Mouse (Mus musculus) C2C12 (cell line): ENCODE data around the gene Il1r2. TPM values are rescaled to one million over a fixed set of nuclear protein-coding genes. Genes with fewer than 3 reads are reported as not detected.

ENCODE experiments used
- H3K27me3 ChIP-seq: one replicate; pipeline ENCODE4 v1.6.1; 2011; ENCODE audit not compliant: control insufficient read depth, insufficient read depth, insufficient read length
- H3K36me3 ChIP-seq: one replicate; pipeline ENCODE4 v1.6.1; 2011; ENCODE audit not compliant: control insufficient read depth, insufficient read depth
- H3K4me3 ChIP-seq: one replicate; pipeline ENCODE4 v1.5.1; 2011; ENCODE audit warnings: mild to moderate bottlenecking, control low read depth; ENCODE audit not compliant: poor library complexity, insufficient read depth, severe bottlenecking
- H3K79me2 ChIP-seq: one replicate; pipeline ENCODE4 v1.6.1; 2011; ENCODE audit not compliant: control insufficient read depth, insufficient read depth
- H3K79me3 ChIP-seq: one replicate; pipeline ENCODE4 v1.6.1; 2011; ENCODE audit warnings: low read depth, control low read depth
- H3ac ChIP-seq: one replicate; pipeline ENCODE3; 2011; ENCODE audit warnings: low read depth; ENCODE audit not compliant: control insufficient read depth, insufficient read length
- CEBPB ChIP-seq: IDR thresholded peaks from one replicate; pipeline ENCODE4 v1.6.1; 2011; ENCODE audit warnings: low read depth, mild to moderate bottlenecking, control low read depth, moderate library complexity
- CTCF ChIP-seq: IDR thresholded peaks from one replicate; pipeline ENCODE4 v1.5.1; 2011; ENCODE audit not compliant: control insufficient read depth, insufficient read depth, insufficient read length
- FOSL1 ChIP-seq: IDR thresholded peaks from one replicate; pipeline ENCODE4 v1.8.0; 2011; ENCODE audit warnings: mild to moderate bottlenecking, low read length; ENCODE audit not compliant: poor library complexity, insufficient read depth, severe bottlenecking
- MAX ChIP-seq: IDR thresholded peaks from one replicate; pipeline ENCODE4 v1.6.1; 2011; ENCODE audit warnings: mild to moderate bottlenecking, control low read depth
- MYOD1 ChIP-seq: IDR thresholded peaks from one replicate; pipeline ENCODE4 v1.6.1; 2011; ENCODE audit warnings: low read depth; ENCODE audit not compliant: control insufficient read depth, insufficient read length
- MYOG ChIP-seq: IDR thresholded peaks from one replicate; pipeline ENCODE4 v1.6.1; 2011; ENCODE audit not compliant: control insufficient read depth, insufficient read length; ENCODE audit errors: extremely low read depth
- USF1 ChIP-seq: IDR thresholded peaks from one replicate; pipeline ENCODE4 v1.6.1; 2011; ENCODE audit warnings: low read depth, mild to moderate bottlenecking, control low read depth, moderate library complexity
- polyA plus RNA-seq: library from polyadenylated mRNA; unstranded; fragments of >200 nt; fragmentation: generic; extraction: Trizol; gene quantifications from one replicate; pipeline ENCODE4 v1.2.1, GENCODE M21; 2012; ENCODE audit warnings: missing spikeins

The Il1r2 gene
- polyA plus RNA-seq, 1 experiment = 0.05 TPM

GRCm38 (mm10) chr1:40106306-40106705 is 32.4 kb downstream of the Il1r2 start:
- no peaks in the 10 kb centered on the region for H3K79me2 ChIP-seq
- H3K4me3 ChIP-seq = no peak overlapping the region
- no peaks in the 10 kb centered on the region for H3K79me3 ChIP-seq
- TF ChIP-seq MYOG = no peak
- no peak for TF ChIP-seq CTCF
- no peak for TF ChIP-seq MAX
- no peak overlapping the region for H3ac ChIP-seq
- no peaks in the 10 kb centered on the region for H3K27me3 ChIP-seq
- H3K36me3 ChIP-seq = no peaks in the 10 kb centered on the region

GRCm38 (mm10) chr1:40106719-40107118 is 32.8 kb downstream of the Il1r2 start:
- TF ChIP-seq CTCF (no peak), MYOG (no peak), CEBPB (no peak), USF1 (no peak), MAX (no peak), FOSL1 (no peak), MYOD1 (no peak)
- H3K27me3 ChIP-seq = no peaks in the 10 kb centered on the region
- no peak overlapping the region for H3ac ChIP-seq
- H3K79me2 ChIP-seq = no peaks in the 10 kb centered on the region
- H3K79me3 ChIP-seq = no peaks in the 10 kb centered on the region
- no peak overlapping the region for H3K4me3 ChIP-seq
- H3K36me3 ChIP-seq = no peaks in the 10 kb centered on the region

GRCm38 (mm10) chr1:40107971-40108749 is 34.3 kb downstream of the Il1r2 start:
- Histone ChIP-seq H3K27me3 (no peaks in the 10 kb centered on the region), H3ac (no peak overlapping the region), H3K4me3 (no peak overlapping the region), H3K36me3 (no peaks in the 10 kb centered on the region), H3K79me2 (no peaks in the 10 kb centered on the region), H3K79me3 (no peaks in the 10 kb centered on the region)
- TF ChIP-seq CEBPB (no peak), FOSL1 (no peak), MYOG (no peak)

GRCm38 (mm10) chr1:40109736-40110135 is 35.9 kb downstream of the Il1r2 start:
- no peaks in the 10 kb centered on the region for H3K79me2 ChIP-seq
- H3K79me3 ChIP-seq = no peaks in the 10 kb centered on the region
- no peak overlapping the region for H3ac ChIP-seq
- TF ChIP-seq CTCF (no peak), MYOG (no peak), MAX (no peak), MYOD1 (no peak), CEBPB (no peak), USF1 (no peak), FOSL1 (no peak)
- H3K27me3 ChIP-seq = no peaks in the 10 kb centered on the region
- no peak overlapping the region for H3K4me3 ChIP-seq
- H3K36me3 ChIP-seq = no peaks in the 10 kb centered on the region

GRCm38 (mm10) chr1:40115271-40115670 is 41.4 kb downstream of the Il1r2 start:
- no peaks in the 10 kb centered on the region for H3K36me3 ChIP-seq
- no peaks in the 10 kb centered on the region for H3K79me3 ChIP-seq
- no peak overlapping the region for H3ac ChIP-seq
- no peaks in the 10 kb centered on the region for H3K79me2 ChIP-seq
- TF ChIP-seq CTCF (peak; percentile 23), USF1 (no peak)
- no peaks in the 10 kb centered on the region for H3K27me3 ChIP-seq
- no peak overlapping the region for H3K4me3 ChIP-seq

- TF ChIP-seq CTCF = peak; percentile 77
- no peak for TF ChIP-seq CEBPB
- Histone ChIP-seq H3ac (no peak overlapping the region), H3K79me2 (no peaks in the 10 kb centered on the region), H3K4me3 (no peak overlapping the region), H3K36me3 (no peaks in the 10 kb centered on the region), H3K79me3 (no peaks in the 10 kb centered on the region), H3K27me3 (no peaks in the 10 kb centered on the region)
Measured at GRCm38 (mm10) chr1:40116422-40116821, 42.5 kb downstream of the Il1r2 start.
